Comparison of ENCODE assay signal across 8 mouse cellular contexts in genomic region chr7:132803962-132804361, GRCm38 (mm10). TPM values are rescaled to one million over a fixed set of nuclear protein-coding genes. Genes with fewer than 3 reads are reported as not detected.
A peak's percentile ranks its signal among the peaks of the same experiment; 100 is the strongest.
DNase-seq lines count a peak whose midpoint lies in the region; ATAC-seq and TF ChIP-seq lines count a peak whose summit lies in the region.

No protein-coding gene starts in this region.

- H3K9me3 ChIP-seq in heart, postnatal 0 days (replicated peaks; ENCODE audit: control insufficient read depth, low read length): no peaks in the 10 kb centered on the region
- H3K9me3 ChIP-seq in forebrain, embryonic 16.5 days (ENCODE audit: control insufficient read depth, low read length): no peaks in the 10 kb centered on the region
- H3K9me3 ChIP-seq in midbrain, embryonic 16.5 days (replicated peaks; ENCODE audit: control insufficient read depth, low read length, poor library complexity, severe bottlenecking): no peaks in the 10 kb centered on the region

- no peak overlapping the region for H3K9ac ChIP-seq in heart, postnatal 0 days (replicated peaks; ENCODE audit: low read depth, low read length)
- no peak overlapping the region for H3K9ac ChIP-seq in forebrain, embryonic 16.5 days (replicated peaks; ENCODE audit: low read depth, low read length)
- H3K9ac ChIP-seq in midbrain, embryonic 16.5 days (ENCODE audit: low read depth, low read length): no peak overlapping the region

- peak; percentile 53 for DNase-seq in kidney, adult 9 months
- no peak for DNase-seq in kidney, adult 8-10 months
- DNase-seq in T-cell, adult 2 months (ENCODE audit: low spot score): peak; percentile 82
- no peak for DNase-seq in heart, postnatal 0 days (ENCODE audit: low spot score)
- no peak for DNase-seq in testis, postnatal 10 days (ENCODE audit: low spot score)

- no peak for ATAC-seq in heart, postnatal 0 days (ENCODE audit: insufficient read depth, low read depth)
- ATAC-seq in megakaryocyte, adult 5-6 weeks (ENCODE audit: poor library complexity, severe bottlenecking): peak; percentile 83
- ATAC-seq in forebrain, embryonic 16.5 days: no peak
- no peak for ATAC-seq in midbrain, embryonic 16.5 days

- no peaks in the 10 kb centered on the region for H3K27me3 ChIP-seq in heart, postnatal 0 days (ENCODE audit: control insufficient read depth, insufficient read depth, low read length)
- H3K27me3 ChIP-seq in forebrain, embryonic 16.5 days (replicated peaks; ENCODE audit: control insufficient read depth, insufficient read depth, low read length): no peaks in the 10 kb centered on the region
- no peaks in the 10 kb centered on the region for H3K27me3 ChIP-seq in midbrain, embryonic 16.5 days (ENCODE audit: control insufficient read depth, insufficient read depth, low read depth, low read length)

- TF ChIP-seq EP300 in heart, postnatal 0 days (IDR thresholded peaks at IDR 0.05; ENCODE audit: low read depth): no peak

- 52% methylated on average over 3 of the region's 3 CpGs for WGBS in heart, postnatal 0 days
- 81% methylated on average over 3 of the region's 3 CpGs for WGBS in forebrain, embryonic 16.5 days
- 86% methylated on average over 3 of the region's 3 CpGs for WGBS in midbrain, embryonic 16.5 days

- TF ChIP-seq CTCF in heart, postnatal 0 days (IDR thresholded peaks at IDR 0.05; ENCODE audit: low read depth): no peak

- H3K4me2 ChIP-seq in heart, postnatal 0 days (ENCODE audit: low read depth, low read length): no peak overlapping the region
- H3K4me2 ChIP-seq in forebrain, embryonic 16.5 days (ENCODE audit: low read length): no peak overlapping the region
- no peak overlapping the region for H3K4me2 ChIP-seq in midbrain, embryonic 16.5 days (ENCODE audit: low read length)

- no peak overlapping the region for H3K4me3 ChIP-seq in heart, postnatal 0 days (ENCODE audit: low read depth, low read length)
- H3K4me3 ChIP-seq in forebrain, embryonic 16.5 days (replicated peaks; ENCODE audit: low read length): no peak overlapping the region
- H3K4me3 ChIP-seq in midbrain, embryonic 16.5 days (ENCODE audit: low read depth, low read length): no peak overlapping the region

- peaks cover 91% of the 10 kb centered on the region for H3K4me1 ChIP-seq in heart, postnatal 0 days (ENCODE audit: control insufficient read depth, insufficient read depth)
- peaks cover 46% of the 10 kb centered on the region for H3K4me1 ChIP-seq in forebrain, embryonic 16.5 days (replicated peaks; ENCODE audit: control insufficient read depth, insufficient read depth, low read length)
- H3K4me1 ChIP-seq in midbrain, embryonic 16.5 days (ENCODE audit: control insufficient read depth, insufficient read depth, low read length): peaks cover 31% of the 10 kb centered on the region

- peak overlapping the region; percentile 57 for H3K27ac ChIP-seq in heart, postnatal 0 days (ENCODE audit: low read depth)
- no peak overlapping the region for H3K27ac ChIP-seq in forebrain, embryonic 16.5 days (ENCODE audit: low read length)
- H3K27ac ChIP-seq in midbrain, embryonic 16.5 days (ENCODE audit: low read length): no peak overlapping the region

- H3K36me3 ChIP-seq in heart, postnatal 0 days (replicated peaks; ENCODE audit: control insufficient read depth, insufficient read depth, low read length): no peaks in the 10 kb centered on the region
- H3K36me3 ChIP-seq in forebrain, embryonic 16.5 days (ENCODE audit: control insufficient read depth, insufficient read depth): no peaks in the 10 kb centered on the region
- H3K36me3 ChIP-seq in midbrain, embryonic 16.5 days (ENCODE audit: control insufficient read depth, insufficient read depth, low read length): no peaks in the 10 kb centered on the region

RNA-seq across cellular contexts. Expression of gene Fam53b, which starts 9.7 kb away (rescaled TPM):
- total RNA-seq in heart, postnatal 0 days (2014; rRNA removed; ENCODE audit: low replicate concordance): 18.6 and 28.6 TPM in 2 replicates
- 11.4 and 13.1 TPM in 2 replicates for polyA plus RNA-seq in heart, postnatal 0 days (2015; fragmentation: Nextera tagmentation; extraction: Ambion mirVana)
- 21.7 and 26.3 TPM in 2 replicates for total RNA-seq in megakaryocyte, adult 5-6 weeks (2015)
- total RNA-seq in megakaryocyte, adult 5-6 weeks (2017): 11.3 and 18.9 TPM in 2 replicates
- polyA plus RNA-seq in forebrain, embryonic 16.5 days (2015; fragmentation: Nextera tagmentation; extraction: Ambion mirVana): 27.3 and 29.2 TPM in 2 replicates
- polyA plus RNA-seq in midbrain, embryonic 16.5 days (2015; fragmentation: Nextera tagmentation; extraction: Ambion mirVana): 13.2 and 13.6 TPM in 2 replicates

RNA-seq across cellular contexts. Expression of gene Eef1akmt2, which starts 48.5 kb away (rescaled TPM):
- 21.1 and 22.7 TPM in 2 replicates for total RNA-seq in heart, postnatal 0 days (2014; rRNA removed; ENCODE audit: low replicate concordance)
- 29.2 and 32.5 TPM in 2 replicates for polyA plus RNA-seq in heart, postnatal 0 days (2015; fragmentation: Nextera tagmentation; extraction: Ambion mirVana)
- 24.7 and 31.9 TPM in 2 replicates for total RNA-seq in megakaryocyte, adult 5-6 weeks (2015)
- 34.9 and 35.8 TPM in 2 replicates for total RNA-seq in megakaryocyte, adult 5-6 weeks (2017)
- 97.0 and 101 TPM in 2 replicates for polyA plus RNA-seq in forebrain, embryonic 16.5 days (2015; fragmentation: Nextera tagmentation; extraction: Ambion mirVana)
- 91.7 and 94.3 TPM in 2 replicates for polyA plus RNA-seq in midbrain, embryonic 16.5 days (2015; fragmentation: Nextera tagmentation; extraction: Ambion mirVana)

RNA-seq across cellular contexts. Expression of gene Abraxas2, which starts 55.1 kb away (rescaled TPM):
- 25.7 and 28.9 TPM in 2 replicates for total RNA-seq in heart, postnatal 0 days (2014; rRNA removed; ENCODE audit: low replicate concordance)
- 23.3 and 24.1 TPM in 2 replicates for polyA plus RNA-seq in heart, postnatal 0 days (2015; fragmentation: Nextera tagmentation; extraction: Ambion mirVana)
- 49.4 and 51.6 TPM in 2 replicates for total RNA-seq in megakaryocyte, adult 5-6 weeks (2015)
- 47.6 and 48.0 TPM in 2 replicates for total RNA-seq in megakaryocyte, adult 5-6 weeks (2017)
- polyA plus RNA-seq in forebrain, embryonic 16.5 days (2015; fragmentation: Nextera tagmentation; extraction: Ambion mirVana): 38.1 and 43.5 TPM in 2 replicates
- 37.4 and 38.6 TPM in 2 replicates for polyA plus RNA-seq in midbrain, embryonic 16.5 days (2015; fragmentation: Nextera tagmentation; extraction: Ambion mirVana)

Comparison
In these comparisons a context has a peak if more than half of its experiments do, and no peak if none do; other contexts are left out.
1. DNase-seq: peak in kidney, adult 9 months (single experiment) and T-cell, adult 2 months (single experiment); none in kidney, adult 8-10 months (0 of 2), heart, postnatal 0 days (single experiment) and testis, postnatal 10 days (single experiment).